Mouse (Mus musculus) ES-E14 (cell line): ENCODE results near the gene Med1. TPM values are rescaled to one million over a fixed set of nuclear protein-coding genes. Genes with fewer than 3 reads are reported as not detected.

Source experiments
- DNase-seq: peaks from one replicate; pipeline ENCODE4 v3.0.0-alpha.2; 2013; ENCODE audit warnings: low read depth, low spot score
- H3K27ac ChIP-seq: 2 replicates; pipeline ENCODE4 v1.5.1; 2012; ENCODE audit warnings: low read depth, mild to moderate bottlenecking, low read length, moderate library complexity, mixed read lengths; ENCODE audit not compliant: poor library complexity, insufficient read depth, severe bottlenecking
- H3K36me3 ChIP-seq: 2 replicates; pipeline ENCODE4 v1.6.1; 2012; ENCODE audit warnings: mild to moderate bottlenecking, low read length, moderate library complexity, mixed read lengths; ENCODE audit not compliant: control insufficient read depth, poor library complexity, insufficient read depth, severe bottlenecking
- H3K4me1 ChIP-seq, 2 experiments: fragments of 150-350 bp in 1 of 2; sonication (generic) in 1 of 2; 2 replicates each; pipeline ENCODE4 v1.6.1; 2012; ENCODE audit warnings: low read length in 2 of 2, mild to moderate bottlenecking in 1 of 2, mixed read lengths in 1 of 2; ENCODE audit not compliant: control insufficient read depth in 2 of 2, insufficient read depth in 2 of 2, poor library complexity in 1 of 2
- H3K4me3 ChIP-seq, 2 experiments: fragments of 150-350 bp in 1 of 2; sonication (generic) in 1 of 2; 2 replicates each; pipeline ENCODE4 v1.5.1; 2012; ENCODE audit warnings: low read length in 2 of 2, low read depth in 1 of 2, mild to moderate bottlenecking in 1 of 2, mixed read lengths in 1 of 2; ENCODE audit not compliant: insufficient read depth in 1 of 2, poor library complexity in 1 of 2, severe bottlenecking in 1 of 2
- H3K9ac ChIP-seq: 2 replicates; pipeline ENCODE4 v1.6.1; 2012; ENCODE audit warnings: low read depth, mild to moderate bottlenecking, low read length, mixed read lengths; ENCODE audit not compliant: poor library complexity, insufficient read depth, severe bottlenecking
- H3K9me3 ChIP-seq: fragments of 150-350 bp; sonication (generic); 2 replicates; pipeline ENCODE4 v1.6.1; 2012; ENCODE audit warnings: low read depth, mild to moderate bottlenecking, low read length; ENCODE audit not compliant: control insufficient read depth, insufficient read depth
- CHD2 ChIP-seq: IDR thresholded peaks from 2 replicates; pipeline ENCODE4 v1.6.1; 2014; ENCODE audit warnings: mild to moderate bottlenecking, low read depth, low read length, inconsistent platforms
- HCFC1 ChIP-seq: IDR thresholded peaks from 2 replicates; pipeline ENCODE4 v1.6.1; 2012; ENCODE audit warnings: low read length, inconsistent platforms, borderline replicate concordance; ENCODE audit not compliant: insufficient read depth
- MAFK ChIP-seq: IDR thresholded peaks from 2 replicates; pipeline ENCODE4 v1.6.1; 2014; ENCODE audit warnings: mild to moderate bottlenecking, low read depth, low read length, inconsistent platforms; ENCODE audit not compliant: insufficient read depth
- ZC3H11A ChIP-seq: IDR thresholded peaks from 2 replicates; pipeline ENCODE4 v1.6.1; 2012; ENCODE audit warnings: low read depth, mild to moderate bottlenecking, inconsistent platforms, low read length, borderline replicate concordance
- ZNF384 ChIP-seq: IDR thresholded peaks from 2 replicates; pipeline ENCODE4 v1.6.1; 2012; ENCODE audit warnings: low read depth, low read length, inconsistent platforms
- in situ Hi-C, 2 experiments: fragments of 600-800 bp; cut with MboI; formaldehyde crosslinking; loops; one replicate each; pipeline ENCODE4 v1.15.1; 2025; ENCODE audit warnings: low sequenced_read_pairs in 2 of 2, inconsistent platforms in 1 of 2; ENCODE audit not compliant: unreplicated experiment in 2 of 2
- total RNA-seq: library from RNA; depleted of rRNA; stranded (reverse); fragments of 300-350 nt; gene quantifications from 2 replicates; pipeline ENCODE4 v1.2.3, GENCODE M21; 2012

Gene Med1
- total RNA-seq, 1 experiment = 27.9 TPM

DNA sequence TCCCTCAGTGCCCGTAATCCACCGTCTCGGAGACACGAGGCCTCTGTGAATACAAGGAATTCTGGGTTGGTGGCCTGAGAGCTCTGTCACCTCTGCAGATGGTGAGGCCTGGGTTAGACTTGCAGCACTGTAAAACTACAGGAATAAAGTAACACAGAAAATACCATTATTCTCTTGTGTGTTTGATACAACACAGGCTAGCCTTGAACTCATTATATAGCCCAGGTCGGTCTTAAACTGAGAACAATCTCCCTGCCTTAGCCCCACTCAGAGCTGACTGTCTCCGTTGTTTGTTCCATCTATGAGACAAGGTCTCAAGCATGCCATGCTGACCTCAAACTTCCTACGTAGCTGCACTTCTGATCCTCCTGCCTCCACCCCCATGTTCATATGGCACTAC is 54.2 kb downstream of the Med1 start:
- no peak overlapping the region for H3K27ac ChIP-seq
- H3K4me1 ChIP-seq = peaks cover 0 to 5% of the 10 kb centered on the region in 2 experiments; a peak in 1 of 4 replicates
- no peak overlapping the region for H3K4me3 ChIP-seq
- in situ Hi-C loops = no loop called here
- H3K9ac ChIP-seq = no peak overlapping the region
- DNase-seq = no peak
- H3K36me3 ChIP-seq = no peaks in the 10 kb centered on the region
- no peaks in the 10 kb centered on the region for H3K9me3 ChIP-seq
- TF ChIP-seq ZNF384 = no peak
- TF ChIP-seq CHD2 = no peak
- no peak for TF ChIP-seq ZC3H11A
- TF ChIP-seq HCFC1 = no peak
- TF ChIP-seq MAFK = no peak

DNA sequence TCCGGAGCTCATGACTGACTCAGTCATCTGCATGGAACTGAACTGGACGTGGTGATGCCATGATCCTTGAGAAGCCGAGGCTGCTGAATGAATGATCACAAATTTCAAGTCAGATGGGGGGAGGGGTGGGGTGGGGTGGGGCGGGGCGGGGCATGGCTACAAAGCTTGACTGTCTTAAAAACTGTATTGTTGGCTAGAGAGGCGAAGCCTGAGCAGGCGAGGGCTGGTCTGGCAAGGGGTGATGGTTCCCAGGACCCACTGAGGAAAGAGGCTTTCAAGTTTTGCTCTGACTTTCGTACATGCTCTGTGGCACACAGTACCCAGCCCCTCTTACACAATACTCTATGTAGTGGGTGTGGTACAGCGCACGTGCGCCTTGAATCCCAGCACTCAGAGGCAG is 55.3 kb downstream of the Med1 start:
- H3K4me3 ChIP-seq = no peak overlapping the region
- no peaks in the 10 kb centered on the region for H3K36me3 ChIP-seq
- peaks cover 0 to 5% of the 10 kb centered on the region in 2 experiments; a peak in 1 of 4 replicates for H3K4me1 ChIP-seq
- no peaks in the 10 kb centered on the region for H3K9me3 ChIP-seq
- H3K27ac ChIP-seq = no peak overlapping the region
- DNase-seq = no peak
- in situ Hi-C loops = no loop called here
- TF ChIP-seq CHD2 (no peak), HCFC1 (no peak), ZC3H11A (no peak), ZNF384 (no peak), MAFK (no peak)
- no peak overlapping the region for H3K9ac ChIP-seq

DNA sequence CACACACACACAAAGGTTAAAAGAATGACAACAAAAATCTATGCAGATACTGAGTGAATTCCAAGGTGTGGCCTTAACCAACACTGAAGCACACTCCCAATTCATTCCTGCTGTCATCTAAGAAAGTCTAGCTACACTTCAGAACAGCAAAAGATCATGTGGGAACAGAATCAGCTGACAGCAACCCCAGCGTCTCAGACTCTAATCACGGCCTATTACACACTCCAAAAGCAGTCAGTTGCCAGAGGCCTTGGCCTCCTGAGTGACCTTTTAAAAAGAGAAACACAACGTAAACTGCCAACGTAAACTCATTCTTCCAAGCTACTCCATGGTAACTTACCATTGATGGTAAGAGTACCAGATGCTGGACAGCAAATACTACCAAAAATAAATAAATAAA is 58.1 kb downstream of the Med1 start:
- Histone ChIP-seq H3K36me3 (no peaks in the 10 kb centered on the region), H3K4me3 (no peak overlapping the region), H3K27ac (no peak overlapping the region), H3K4me1 (peaks cover 0 to 5% of the 10 kb centered on the region in 2 experiments; a peak in 1 of 4 replicates), H3K9me3 (no peaks in the 10 kb centered on the region), H3K9ac (no peak overlapping the region)
- no peak for TF ChIP-seq ZNF384
- no peak for TF ChIP-seq HCFC1
- no peak for TF ChIP-seq MAFK
- TF ChIP-seq ZC3H11A = no peak
- no peak for TF ChIP-seq CHD2
- DNase-seq = no peak
- in situ Hi-C loops = no loop called here

DNA sequence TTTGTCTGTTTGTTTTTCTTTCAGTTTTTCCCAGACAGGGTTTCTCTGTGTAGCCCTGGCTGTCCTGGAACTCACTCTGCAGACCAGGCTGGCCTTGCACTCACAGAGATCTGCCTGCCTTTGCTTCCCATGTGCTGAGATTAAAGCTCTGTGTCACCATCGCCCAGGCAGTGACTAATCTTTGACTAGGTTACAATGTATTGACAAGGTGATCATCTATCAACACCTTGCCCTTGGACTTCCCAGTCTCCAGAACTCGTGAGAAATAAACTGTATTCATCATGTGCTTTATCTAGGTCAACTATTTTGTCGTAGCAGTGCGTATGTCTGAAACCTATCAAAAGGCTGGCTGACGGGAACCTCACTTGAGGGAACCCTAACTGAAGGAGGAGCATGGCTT is 69.7 kb downstream of the Med1 start:
- no peak overlapping the region for H3K9ac ChIP-seq
- no peaks in the 10 kb centered on the region for H3K9me3 ChIP-seq
- no peak overlapping the region for H3K4me3 ChIP-seq
- H3K36me3 ChIP-seq = no peaks in the 10 kb centered on the region
- TF ChIP-seq ZC3H11A = no peak
- TF ChIP-seq MAFK = no peak
- TF ChIP-seq ZNF384 = no peak
- no peak for TF ChIP-seq HCFC1
- TF ChIP-seq CHD2 = no peak
- DNase-seq = no peak
- H3K4me1 ChIP-seq = peaks cover 5% of the 10 kb centered on the region in 2 experiments; a peak in 1 of 4 replicates
- H3K27ac ChIP-seq = no peak overlapping the region
- in situ Hi-C loops = no loop called here

- Histone ChIP-seq H3K4me3 (no peak overlapping the region), H3K4me1 (no peaks in the 10 kb centered on the region), H3K27ac (no peak overlapping the region), H3K36me3 (peaks cover 4% of the 10 kb centered on the region; the same call in 1 of the 2 replicates), H3K9me3 (no peaks in the 10 kb centered on the region), H3K9ac (no peak overlapping the region)
- TF ChIP-seq ZC3H11A (no peak), CHD2 (no peak), MAFK (no peak), ZNF384 (no peak), HCFC1 (no peak)
- DNase-seq = no peak
- in situ Hi-C loops = no loop called here
Observed at GRCm38 (mm10) chr11:98114363-98114762, 78.7 kb downstream of the Med1 start.
